Mouse (Mus musculus) right cerebral cortex, adult 18-20 months (tissue): ENCODE results near the gene Polr3a.

Source experiments
- DNase-seq: peaks from one replicate; pipeline ENCODE4 v3.0.0; 2022; ENCODE audit warnings: mixed read lengths

The Polr3a gene

DNA sequence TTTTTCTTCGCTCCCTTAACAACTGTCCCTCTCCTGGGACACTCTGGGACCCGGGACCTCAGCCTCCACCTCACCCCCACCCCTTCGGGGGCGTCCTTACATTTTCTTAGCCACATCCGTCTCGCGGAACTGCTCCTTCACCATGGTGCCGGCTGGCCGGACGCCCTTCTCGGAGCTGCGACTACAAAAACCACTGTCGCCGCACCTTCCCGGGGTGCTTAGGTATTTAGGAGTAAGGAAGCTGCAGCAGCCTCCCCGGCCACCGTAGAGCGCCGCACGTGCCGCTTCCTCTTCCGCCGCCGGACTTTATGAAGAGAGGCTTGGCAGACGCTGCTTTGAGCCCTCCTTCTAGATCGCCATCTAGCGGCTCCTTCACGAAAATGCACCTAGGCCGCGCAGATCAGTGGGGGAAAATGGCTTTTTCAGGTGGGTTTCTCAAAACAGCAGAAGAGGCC is at the start of gene Polr3a, which contains the start of gene Rps24:
TSS of gene Polr3a (minus strand) at position 286 of the 455 bp plus-strand sequence.
TSS of gene Rps24 (plus strand) at position 353 of the 455 bp plus-strand sequence.
- DNase-seq = peak; percentile 93

- DNase-seq = no peak
These were observed 48.1 kb upstream of the Polr3a start for GRCm38 (mm10) chr14:24534865-24535545.

DNA sequence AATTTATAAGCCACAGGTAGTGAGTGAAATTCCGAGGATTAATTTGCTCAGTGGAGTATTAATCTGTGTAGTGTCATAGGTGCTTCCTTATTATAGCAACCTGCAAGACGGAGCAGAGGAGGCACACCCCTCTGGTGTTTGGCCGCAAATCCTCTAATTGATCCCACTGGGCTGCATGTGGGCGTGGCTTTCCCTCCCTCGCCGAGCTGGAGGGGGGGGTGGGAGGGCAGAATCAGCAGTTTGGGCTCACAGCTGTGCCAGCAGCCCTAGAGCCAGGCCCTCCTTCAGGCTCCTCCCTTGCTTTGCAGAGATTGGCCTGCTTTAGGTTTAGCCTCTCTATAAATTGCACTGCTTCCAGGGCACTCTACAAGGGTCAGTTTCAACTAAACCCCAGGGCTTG is 43.4 kb upstream of the Polr3a start:
- DNase-seq = no peak

DNA sequence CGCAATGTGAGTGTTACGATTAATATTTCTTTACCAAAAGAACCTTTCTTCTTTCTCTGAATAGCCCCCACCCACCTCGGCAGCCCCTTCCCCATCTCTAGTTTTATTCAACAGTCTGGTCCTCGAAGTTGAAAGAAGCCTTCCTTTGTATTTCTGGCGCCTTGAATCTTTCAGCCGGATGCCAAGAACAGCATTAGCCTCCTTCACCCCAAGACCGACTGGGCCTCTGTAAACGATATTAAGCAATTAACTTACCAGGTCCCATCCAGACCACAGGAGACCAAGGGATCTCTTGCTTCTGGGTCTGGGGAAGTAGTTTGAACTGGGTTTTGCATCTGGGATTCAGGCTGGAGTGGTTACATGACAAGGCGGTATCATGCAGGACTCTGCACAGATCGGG is 39.6 kb upstream of the Polr3a start:
- no peak for DNase-seq

GRCm38 (mm10) chr14:24525677-24526415 is 39.0 kb upstream of the Polr3a start:
- no peak for DNase-seq

DNA sequence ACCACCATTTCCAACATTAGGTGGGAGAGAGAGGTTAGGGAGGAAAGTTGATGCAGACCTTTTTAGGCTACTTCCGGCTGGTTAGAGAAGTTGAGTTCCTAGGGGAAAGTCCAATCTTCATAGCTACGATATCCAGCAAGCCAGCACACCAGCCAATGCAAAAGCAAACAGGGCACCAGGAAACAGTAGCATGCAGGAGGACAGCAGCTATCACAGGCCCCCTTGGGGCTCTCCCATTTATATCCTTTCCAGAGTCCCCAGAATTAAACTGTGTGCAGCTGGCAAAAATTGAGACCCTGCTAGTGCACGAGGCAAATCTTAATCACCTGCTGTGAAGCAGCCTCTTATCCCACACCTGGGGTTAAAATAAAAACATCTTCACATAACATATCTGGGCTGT is 38.3 kb upstream of the Polr3a start:
- DNase-seq = no peak

GRCm38 (mm10) chr14:24521597-24521996 is 34.7 kb upstream of the Polr3a start:
- DNase-seq = no peak

- DNase-seq = no peak
These were observed 25.8 kb upstream of the Polr3a start for GRCm38 (mm10) chr14:24512527-24513161.

GRCm38 (mm10) chr14:24510679-24511078 is 23.8 kb upstream of the Polr3a start:
- DNase-seq = no peak

DNA sequence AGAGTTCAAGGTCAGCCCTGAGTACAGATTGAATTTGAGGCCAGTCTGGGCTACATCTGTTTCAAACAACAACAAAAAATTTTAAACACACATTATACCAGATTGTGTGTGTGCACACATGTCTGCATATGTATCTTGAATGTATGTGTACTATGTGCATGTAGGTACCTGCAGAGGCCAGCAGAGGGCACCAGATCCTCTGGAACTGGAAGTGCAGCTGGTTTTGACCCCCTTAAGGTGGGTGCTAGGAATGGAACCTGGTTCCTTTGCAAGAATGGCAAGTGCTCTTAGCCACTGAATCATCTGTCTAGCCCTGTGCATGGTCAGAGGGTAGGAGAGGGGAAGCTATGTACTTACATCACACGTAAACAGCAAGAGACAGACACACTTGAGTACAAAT is 23.4 kb upstream of the Polr3a start:
- no peak for DNase-seq

DNA sequence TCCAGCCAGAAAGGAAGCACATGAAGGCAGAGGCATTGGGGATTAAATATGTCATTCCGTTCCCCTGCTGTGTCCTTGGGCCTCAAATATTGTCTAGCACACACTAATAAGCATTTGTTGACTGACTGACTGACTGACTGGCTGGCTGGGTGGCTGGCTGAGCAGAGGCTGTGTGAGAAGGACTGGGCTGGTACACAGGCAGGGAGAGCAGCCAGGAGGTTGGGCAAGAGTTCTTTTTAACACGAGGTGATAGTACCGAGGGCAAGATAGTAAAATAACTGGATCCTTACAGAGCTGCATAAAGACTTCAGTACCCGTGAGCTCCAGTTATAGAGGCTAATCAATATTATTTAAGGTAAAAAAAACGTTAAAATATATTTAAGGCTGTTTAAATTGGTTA is 22.7 kb upstream of the Polr3a start:
- DNase-seq = no peak

- DNase-seq = no peak
These were observed 21.4 kb upstream of the Polr3a start for GRCm38 (mm10) chr14:24508070-24508773.

- no peak for DNase-seq
These were observed 20.7 kb upstream of the Polr3a start for GRCm38 (mm10) chr14:24507452-24508069.

- DNase-seq = no peak
These were observed 14.4 kb upstream of the Polr3a start for GRCm38 (mm10) chr14:24501256-24501655.

DNA sequence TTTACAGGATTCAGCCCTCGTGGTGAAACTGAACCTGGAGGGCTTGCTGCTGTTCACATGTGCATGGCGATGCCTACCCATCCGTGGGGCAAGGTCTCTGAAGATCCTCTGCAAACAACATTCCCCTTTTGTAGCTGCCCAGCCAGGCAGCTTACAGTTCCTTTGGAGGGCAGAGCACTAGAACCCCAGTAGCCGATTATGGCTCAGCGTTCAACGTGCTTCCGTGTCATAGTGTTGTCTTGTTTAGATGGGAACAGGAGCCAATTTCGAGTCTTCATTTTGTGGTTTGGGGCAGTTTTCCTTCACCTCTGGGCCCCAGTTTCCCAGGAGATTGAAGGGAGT is 14.0 kb upstream of the Polr3a start:
- no peak for DNase-seq

- DNase-seq = peak; percentile 82
These were observed 13.4 kb upstream of the Polr3a start for GRCm38 (mm10) chr14:24500091-24500844.

DNA sequence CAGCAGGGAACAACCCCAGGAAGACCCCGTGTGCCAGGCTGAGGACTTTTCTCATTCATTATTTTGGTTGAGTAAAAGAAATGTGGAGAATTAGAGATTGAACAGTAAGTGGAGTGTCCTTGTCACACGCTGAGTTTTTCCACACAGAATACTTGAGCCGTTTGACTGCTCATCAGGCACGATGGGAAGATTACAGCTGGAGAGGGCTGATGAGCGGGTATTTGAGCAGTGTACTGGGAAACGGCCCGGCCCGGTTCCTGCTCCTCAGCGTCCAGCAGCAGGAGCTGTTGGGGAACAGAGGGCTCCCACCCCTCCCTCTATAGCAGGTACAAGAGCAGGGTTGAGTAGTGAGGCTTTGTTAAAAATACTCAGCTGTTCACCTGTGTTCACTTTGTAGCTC is 12.6 kb upstream of the Polr3a start:
- DNase-seq = no peak

- DNase-seq = no peak
These were observed 11.8 kb upstream of the Polr3a start for GRCm38 (mm10) chr14:24498561-24499255.

DNA sequence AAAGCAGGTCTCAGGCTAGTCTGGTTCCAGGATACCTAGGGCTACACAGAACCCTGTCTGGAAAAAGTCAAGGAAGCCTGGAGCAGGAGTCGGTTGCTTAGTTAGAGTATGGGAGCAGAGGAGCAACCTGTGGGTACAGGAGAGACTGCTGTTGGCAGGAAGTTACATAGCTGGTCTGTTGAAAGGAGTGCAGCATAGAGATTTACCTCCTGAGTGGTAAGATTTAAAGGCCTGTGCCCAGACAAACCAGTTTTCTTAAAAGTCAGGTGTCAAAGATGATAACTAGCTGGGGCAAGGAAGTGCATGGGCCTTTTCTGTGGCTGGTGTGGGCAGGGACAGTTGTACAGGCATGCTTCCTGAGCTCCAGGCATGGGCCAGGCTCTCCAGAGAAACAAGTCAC is 10.6 kb upstream of the Polr3a start:
- no peak for DNase-seq

DNA sequence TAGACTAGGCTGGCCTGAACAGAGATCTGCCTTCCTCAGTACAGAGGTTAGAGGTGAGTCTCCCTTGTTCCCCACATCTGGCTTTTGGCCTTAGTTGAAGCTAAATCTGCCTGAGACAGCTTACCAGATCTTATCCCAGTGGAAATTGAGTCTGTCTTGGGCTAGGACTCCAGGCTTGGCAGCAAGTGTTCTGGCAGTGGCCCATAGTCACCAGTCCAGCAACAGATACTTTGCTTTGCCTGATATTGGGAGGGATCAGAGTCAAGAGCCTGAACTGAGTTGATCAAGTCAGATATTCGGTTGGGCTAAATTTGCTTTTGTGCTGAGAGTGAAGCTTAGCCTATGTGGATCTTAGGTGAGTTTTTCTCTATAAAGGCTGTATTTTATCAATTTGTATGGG is 9.6 kb upstream of the Polr3a start:
- no peak for DNase-seq

- DNase-seq = no peak
These were observed 6.4 kb upstream of the Polr3a start for GRCm38 (mm10) chr14:24493256-24493655.
